Mouse (Mus musculus) gastrocnemius, postnatal 14 days (tissue): ENCODE results near the gene Gm49366. TPM values are rescaled to one million over a fixed set of nuclear protein-coding genes. Genes with fewer than 3 reads are reported as not detected.
"Not testable (repeated sequence)": the region's sequence is repeated elsewhere in the genome, so short reads cannot be mapped to it uniquely, and the experiment has no call there.

ENCODE experiments used
- DNase-seq: peaks from one replicate; pipeline ENCODE4 v3.0.0; 2021; ENCODE audit warnings: mixed read lengths
- intact Hi-C: fragments of 180-260 bp; cut with DNase I; formaldehyde crosslinking; loops from one replicate; pipeline ENCODE4 v1.15.1; 2025; ENCODE audit warnings: low total_unique reads
- total RNA-seq, 2 experiments: library from RNA; stranded (reverse); gene quantifications; 2 replicates each; pipeline ENCODE4 v1.2.3; 2021

Gene Gm49366
- total RNA-seq, 2 experiments from 2014 or later, result not detected

DNA sequence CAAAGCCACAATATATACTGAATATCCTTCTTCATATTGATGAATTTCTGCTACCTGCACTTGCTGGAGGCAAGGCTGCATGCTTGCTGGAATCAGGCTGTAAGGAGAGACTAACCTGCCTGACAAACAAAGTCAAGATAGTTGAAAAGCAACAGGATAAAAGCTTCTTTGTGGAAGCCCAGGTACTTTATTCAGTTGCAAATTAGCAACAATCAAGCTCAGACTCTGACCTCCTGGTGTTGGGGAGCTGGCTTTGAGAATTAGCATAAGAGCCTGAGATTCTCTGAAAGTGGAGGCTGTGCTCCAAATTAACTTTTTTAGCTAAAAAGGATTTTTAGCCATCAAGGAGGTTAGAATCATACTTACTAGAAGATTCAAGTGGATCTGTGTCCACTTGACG, 9.7 kb upstream of the Gm49366 start:
- intact Hi-C loops, DNase-seq: not testable (repeated sequence)

DNA sequence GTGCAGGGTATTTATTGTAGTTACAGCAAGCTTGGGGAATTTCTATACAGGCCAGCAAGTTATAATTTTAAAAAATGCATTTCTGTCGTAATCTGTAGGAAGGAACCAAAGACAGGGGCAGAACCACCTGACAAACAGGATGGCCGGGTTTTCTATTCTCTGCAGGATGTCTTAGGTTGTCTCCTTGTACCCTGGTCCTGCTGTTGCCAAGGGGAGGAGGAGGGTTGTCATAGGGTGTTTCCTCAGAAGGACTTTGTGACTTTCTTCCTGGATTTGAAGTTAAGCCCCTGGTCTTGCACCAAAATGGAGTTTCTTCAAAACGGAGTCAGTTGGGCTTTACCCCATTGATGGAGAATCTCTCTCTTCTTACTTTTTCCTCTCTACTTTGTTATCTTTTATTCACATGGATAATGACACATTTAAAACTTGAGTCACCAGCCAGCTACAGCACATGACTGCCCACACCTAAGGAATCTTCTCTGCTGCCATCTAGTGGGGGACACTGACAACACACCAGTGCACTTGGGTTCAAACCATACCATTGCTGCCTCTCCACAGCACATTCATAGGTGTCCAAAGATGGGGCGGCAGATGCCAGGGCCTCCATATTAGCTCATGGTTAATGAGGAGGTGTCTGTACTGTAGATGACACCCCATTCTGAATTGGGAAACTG, 7.9 kb upstream of the Gm49366 start:
- peak; percentile 58 for DNase-seq
- intact Hi-C loops, result loop anchor here (5.0 kb wide), 1 partner anchor 53 kb away; no protein-coding TSS in a partner anchor

DNA sequence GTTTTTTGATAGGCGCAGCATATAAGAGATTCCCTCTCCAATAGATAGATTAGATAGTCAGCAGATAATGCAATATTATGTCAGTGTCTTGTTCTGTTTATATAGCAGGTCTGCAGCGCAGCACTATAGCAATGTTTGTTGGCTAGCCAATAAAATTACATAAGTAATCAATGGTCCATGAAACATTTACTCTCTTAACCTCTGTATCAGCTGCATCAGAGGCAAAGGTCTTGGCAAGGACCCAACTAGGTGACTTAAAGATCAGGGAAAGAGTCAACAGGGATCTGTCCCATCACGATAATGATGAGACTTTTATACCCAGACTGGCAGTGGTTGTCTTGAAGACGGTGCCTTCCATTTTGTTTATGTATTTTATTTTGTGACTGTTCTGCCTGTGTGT, 5.9 kb upstream of the Gm49366 start:
- intact Hi-C loops, result loop anchor here (5.0 kb wide), 1 partner anchor 56 kb away; no protein-coding TSS in a partner anchor
- no peak for DNase-seq

- intact Hi-C loops, result loop anchor here (5.0 kb wide), 1 partner anchor 56 kb away; no protein-coding TSS in a partner anchor
- DNase-seq, result not testable (repeated sequence)
These were observed 5.4 kb upstream of the Gm49366 start for GRCm38 (mm10) chr12:84033302-84033701.

GRCm38 (mm10) chr12:84034108-84034507, 4.6 kb upstream of the Gm49366 start:
- intact Hi-C loops, result loop anchor here (5.0 kb wide), 1 partner anchor 57 kb away; no protein-coding TSS in a partner anchor
- DNase-seq, result no peak

- DNase-seq, intact Hi-C loops: not testable (repeated sequence)
These were observed 494 bp upstream of the Gm49366 start, which contains the start of gene Acot4 for GRCm38 (mm10) chr12:84038241-84038640. Gene Acot4 (plus strand): TSS chr12:84038379.

DNA sequence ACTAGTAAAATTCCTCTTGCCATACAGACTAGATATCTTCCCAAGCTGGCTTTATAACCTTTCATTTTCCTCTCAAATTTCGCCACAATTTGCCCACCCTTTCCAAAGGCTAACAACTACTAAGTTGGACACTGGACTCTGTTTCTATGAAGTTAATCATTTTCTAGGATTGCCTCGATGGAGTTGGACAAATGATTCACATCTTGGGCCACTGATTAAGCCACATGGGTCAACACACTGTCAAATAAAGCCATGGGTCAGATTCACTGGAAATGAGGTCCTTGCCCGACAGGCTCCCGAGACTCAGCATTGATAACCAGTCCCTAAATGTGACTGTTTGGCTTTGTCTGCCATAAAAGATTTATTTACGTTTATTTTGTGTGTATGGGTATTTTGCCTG, 3.5 kb downstream of the Gm49366 start:
- intact Hi-C loops, result no loop called here
- no peak for DNase-seq

- no peak for DNase-seq
- intact Hi-C loops, result no loop called here
These were observed 5.3 kb downstream of the Gm49366 start for GRCm38 (mm10) chr12:84044045-84044444.

GRCm38 (mm10) chr12:84046906-84047305, 8.2 kb downstream of the Gm49366 start:
- DNase-seq, result no peak
- intact Hi-C loops, result no loop called here

GRCm38 (mm10) chr12:84050744-84051143, 12.0 kb downstream of the Gm49366 start:
- DNase-seq, result not testable (repeated sequence)

DNA sequence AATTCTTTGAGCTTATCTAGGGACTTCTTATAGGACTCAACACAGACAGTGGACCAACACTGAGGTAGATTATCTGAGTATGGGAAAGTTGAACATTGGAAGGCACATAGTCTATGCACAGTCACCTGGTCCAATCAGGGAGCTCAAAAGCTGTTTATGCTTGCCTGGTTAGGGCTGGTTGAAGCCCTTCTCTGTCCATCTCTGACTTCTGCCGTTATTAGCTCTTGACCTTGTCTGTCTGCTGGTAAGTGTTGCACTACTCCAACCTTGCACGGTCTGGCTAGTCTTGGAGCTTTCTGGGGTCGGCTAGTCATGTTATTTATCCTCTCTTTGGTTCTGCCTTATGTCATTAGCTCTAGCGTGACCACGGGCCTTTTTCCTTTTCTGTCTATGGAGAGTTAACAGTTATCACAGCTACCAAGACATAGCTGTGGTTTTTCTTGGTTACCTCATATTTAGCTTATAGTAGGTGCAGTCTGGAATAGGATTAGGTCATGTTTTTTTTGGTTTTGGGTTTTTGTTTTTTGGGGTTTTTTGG, 13.3 kb downstream of the Gm49366 start, which contains the start of gene Acot3:
Gene Acot3, plus strand, starts transcription at position 208 of the 538 bp plus-strand sequence.
- intact Hi-C loops, result no loop called here
- no peak for DNase-seq

More at GRCm38 (mm10) chr12:84050744-84051143, 12.0 kb downstream of the Gm49366 start:
- intact Hi-C loops, result not testable (repeated sequence)

DNA sequence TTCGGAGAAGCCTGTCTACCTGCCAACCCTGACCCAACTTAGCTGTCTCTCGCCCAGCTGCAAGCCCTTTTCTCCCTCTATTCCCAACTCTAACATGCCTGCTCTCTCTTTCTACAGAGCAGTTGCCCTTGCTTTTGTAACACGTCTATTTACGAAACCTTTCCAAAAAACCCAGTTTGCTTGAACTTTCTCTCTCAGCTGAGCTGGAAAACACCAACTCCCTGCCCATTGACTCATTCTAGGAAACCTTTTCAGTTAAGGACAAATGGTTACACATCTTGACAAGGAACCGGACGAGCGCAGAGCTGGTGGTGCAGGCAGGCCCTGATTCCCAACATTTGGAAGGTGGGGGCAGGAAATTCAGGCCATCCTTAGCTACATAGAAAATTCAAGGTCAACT, 13.9 kb downstream of the Gm49366 start:
- no peak for DNase-seq
- intact Hi-C loops, result no loop called here

DNA sequence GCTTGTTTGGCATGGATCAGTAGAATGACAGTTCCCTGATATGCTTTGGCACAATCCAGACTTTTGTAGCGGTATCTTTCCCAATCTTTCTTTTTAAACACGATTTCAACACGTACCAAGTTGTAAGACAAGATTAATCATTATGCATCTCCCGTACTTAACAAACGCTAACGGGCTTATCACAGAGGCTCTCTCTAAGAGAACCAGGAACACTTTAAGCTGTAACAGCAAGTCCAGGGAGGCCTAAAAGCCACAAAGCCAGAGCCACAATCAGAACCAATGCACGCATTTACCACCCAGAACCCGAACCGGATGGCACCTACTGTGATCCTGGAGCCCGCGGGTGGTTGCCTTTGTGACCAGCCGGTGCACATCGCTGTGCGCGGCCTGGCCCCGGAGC, 14.4 kb downstream of the Gm49366 start:
- no peak for DNase-seq
- intact Hi-C loops, result no loop called here

DNA sequence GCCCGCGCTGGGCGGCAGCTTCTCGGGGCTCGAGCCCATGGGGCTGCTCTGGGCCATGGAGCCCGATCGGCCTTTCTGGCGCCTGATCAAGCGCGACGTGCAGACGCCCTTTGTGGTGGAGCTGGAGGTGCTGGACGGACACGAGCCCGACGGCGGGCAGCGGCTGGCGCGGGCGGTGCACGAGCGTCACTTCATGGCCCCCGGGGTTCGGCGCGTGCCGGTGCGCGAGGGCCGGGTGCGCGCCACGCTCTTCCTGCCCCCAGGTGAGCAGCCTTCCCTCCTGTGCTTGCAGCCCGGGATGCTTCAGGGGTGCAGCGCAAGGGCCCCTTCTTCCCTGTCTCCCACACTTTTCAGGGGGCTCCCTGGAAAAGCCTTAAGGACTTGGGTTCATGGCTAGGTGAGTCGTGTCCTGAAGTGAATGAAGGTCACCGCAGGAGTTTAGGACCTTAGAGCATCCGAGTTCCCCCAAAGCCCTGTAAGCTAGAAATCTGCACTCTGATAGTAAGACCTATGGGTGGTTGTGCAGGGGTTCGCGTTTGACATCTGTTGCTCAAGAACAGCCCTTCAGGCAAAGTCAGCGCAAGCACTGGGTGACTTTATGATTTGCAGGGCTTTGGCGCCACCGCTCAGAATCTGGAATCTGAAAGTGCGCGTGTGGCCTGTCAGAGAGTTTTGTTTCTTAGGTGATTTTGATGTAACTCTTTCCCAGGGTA, 15.1 kb downstream of the Gm49366 start:
- no peak for DNase-seq
- intact Hi-C loops, result no loop called here

DNA sequence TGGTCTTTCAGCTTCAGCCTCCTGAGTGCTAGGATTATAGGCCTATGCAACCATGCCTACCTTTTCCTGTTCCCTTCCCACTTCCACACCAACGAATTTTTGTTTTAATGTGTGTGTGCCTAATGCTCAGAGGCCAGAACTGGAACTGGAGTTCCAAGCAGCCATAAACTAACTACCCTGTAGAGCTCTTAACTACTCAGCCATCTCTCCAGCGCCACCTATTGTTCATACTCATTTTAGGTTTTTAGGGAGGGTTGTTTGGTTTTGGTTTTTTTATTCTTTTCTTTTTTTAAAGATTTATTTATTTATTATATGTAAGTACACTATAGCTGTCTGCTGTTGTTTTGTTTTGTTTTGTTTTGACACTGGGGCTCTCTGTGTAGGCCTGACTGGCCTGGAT, 22.2 kb downstream of the Gm49366 start:
- no peak for DNase-seq
- intact Hi-C loops, result loop anchor here (5.0 kb wide), 1 partner anchor 89 kb away; no protein-coding TSS in a partner anchor

DNA sequence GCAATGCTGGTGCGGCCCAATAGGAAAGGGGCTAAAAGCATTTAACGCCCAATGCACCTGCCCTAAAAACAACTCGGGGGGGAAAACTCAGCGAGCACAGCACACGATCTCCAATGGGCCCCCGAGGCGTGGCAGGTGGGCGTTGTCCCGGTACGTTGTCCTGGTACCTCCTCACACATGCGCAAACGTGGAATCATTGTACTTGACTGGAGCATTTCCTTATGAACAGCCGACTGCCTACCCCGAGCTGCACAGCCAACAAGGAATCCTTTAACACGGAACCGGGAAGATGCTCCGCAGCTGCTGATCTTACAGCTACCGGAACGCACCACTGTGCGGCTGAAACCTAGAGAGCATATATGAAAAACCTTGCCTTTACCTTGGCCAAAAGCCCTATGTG, 23.6 kb downstream of the Gm49366 start:
- intact Hi-C loops, result loop anchor here (5.0 kb wide), 1 partner anchor 90 kb away; no protein-coding TSS in a partner anchor
- DNase-seq, result no peak

DNA sequence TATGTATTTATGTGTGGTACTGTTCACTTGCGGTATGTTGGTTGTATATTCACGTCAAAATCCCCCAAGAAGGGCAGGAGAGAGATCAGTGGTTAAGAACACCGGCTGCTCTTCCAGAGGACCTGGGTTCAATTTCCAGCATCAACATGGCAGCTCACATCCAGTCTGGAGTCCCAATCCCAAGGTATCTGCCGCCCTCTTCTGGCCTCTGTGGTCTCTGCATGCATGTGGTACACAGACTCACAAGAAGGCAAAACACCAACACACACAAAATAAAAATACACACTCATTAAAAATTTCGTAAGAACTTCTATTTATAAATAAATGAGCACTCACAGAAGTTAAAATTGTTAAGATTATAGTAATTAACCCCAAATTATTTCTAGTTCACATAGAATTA, 24.5 kb downstream of the Gm49366 start:
- DNase-seq, result no peak
- intact Hi-C loops, result loop anchor here (5.0 kb wide), 1 partner anchor 91 kb away; no protein-coding TSS in a partner anchor

- DNase-seq, result no peak
- intact Hi-C loops, result loop anchor here (5.0 kb wide), 1 partner anchor 92 kb away; no protein-coding TSS in a partner anchor
These were observed 25.1 kb downstream of the Gm49366 start for GRCm38 (mm10) chr12:84063833-84064232.

- intact Hi-C loops, result loop anchor here (5.0 kb wide), 1 partner anchor 92 kb away; no protein-coding TSS in a partner anchor
These were observed 25.9 kb downstream of the Gm49366 start for GRCm38 (mm10) chr12:84064621-84065020.

DNA sequence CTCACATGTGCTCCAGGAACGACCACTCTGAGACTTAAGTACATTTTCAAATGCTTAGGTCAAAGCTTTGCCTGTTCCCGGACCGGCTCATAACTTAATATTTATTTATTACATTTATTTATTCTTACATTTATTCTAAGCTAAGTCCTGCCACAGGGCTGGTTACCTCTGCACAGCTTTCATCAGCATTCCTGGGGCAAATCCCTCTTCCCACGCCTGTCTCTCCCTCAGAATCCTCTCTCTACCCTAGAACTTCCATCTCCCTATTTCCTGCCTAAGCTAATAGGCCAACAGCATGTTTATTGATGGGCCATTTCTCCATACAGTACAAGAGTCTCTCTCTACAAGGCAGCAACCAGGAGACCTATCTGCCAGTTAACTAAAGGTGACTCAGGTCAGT, 29.0 kb downstream of the Gm49366 start:
- intact Hi-C loops, result no loop called here
- no peak for DNase-seq

More at GRCm38 (mm10) chr12:84064621-84065020, 25.9 kb downstream of the Gm49366 start:
- no peak for DNase-seq
